Mouse (Mus musculus) gastrocnemius, postnatal 4 days (tissue): ENCODE results near the gene Ndrg4. TPM values are rescaled to one million over a fixed set of nuclear protein-coding genes. Genes with fewer than 3 reads are reported as not detected.

ENCODE experiments used
- DNase-seq, 2 experiments: peaks; one replicate each; pipeline ENCODE4 v3.0.0; 2021 to 2022; ENCODE audit warnings: low spot score in 2 of 2, mixed read lengths in 2 of 2
- microRNA-seq: library from miRNA; unstranded; fragments of <30 nt; microRNA quantifications from one replicate; pipeline ENCODE4 v1.2.0, GENCODE M21; 2021
- total RNA-seq, 2 experiments: library from RNA; stranded (reverse); gene quantifications; 2 replicates each; pipeline ENCODE4 v1.2.3; 2021

Gene Ndrg4
- total RNA-seq, 2 experiments from 2014 or later: 13.8 to 18.5 TPM

DNA sequence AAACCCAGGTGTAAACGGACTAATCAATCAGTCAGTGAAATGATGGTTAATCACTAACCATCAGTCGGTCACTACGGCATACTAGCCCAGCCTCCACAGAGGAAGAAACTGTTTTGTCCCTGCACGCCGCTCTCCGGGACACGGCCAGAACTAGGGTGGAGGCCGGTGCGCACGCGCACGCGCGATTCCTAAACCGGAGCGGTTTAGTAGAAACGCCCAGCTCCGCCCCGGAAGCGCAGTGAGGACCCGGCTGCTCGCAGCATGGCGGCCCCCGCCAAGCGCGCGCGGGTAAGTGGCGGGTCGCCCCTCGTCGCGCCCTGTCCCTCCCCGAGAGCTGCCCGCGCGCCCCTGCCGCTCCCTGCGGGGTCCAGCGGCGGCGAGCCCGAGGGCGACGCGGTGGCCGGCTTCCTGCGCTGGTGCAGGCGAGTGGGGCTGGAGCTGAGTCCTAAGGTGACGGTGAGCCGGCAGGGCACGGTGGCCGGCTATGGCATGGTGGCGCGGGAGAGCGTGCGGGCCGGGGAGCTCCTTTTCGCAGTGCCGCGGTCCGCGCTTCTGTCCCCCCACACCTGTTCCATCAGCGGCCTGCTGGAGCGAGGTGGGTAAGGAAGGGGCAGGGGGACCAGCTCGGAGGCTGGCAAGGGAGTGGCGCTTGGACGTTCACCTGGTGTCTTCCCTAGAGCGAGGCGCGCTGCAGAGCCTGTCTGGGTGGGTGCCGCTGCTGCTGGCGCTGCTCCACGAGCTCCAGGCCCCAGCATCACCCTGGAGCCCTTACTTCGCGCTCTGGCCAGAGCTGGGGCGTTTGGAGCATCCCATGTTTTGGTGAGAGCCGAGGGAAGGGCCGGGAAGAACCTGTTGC is 39.1 kb downstream of the Ndrg4 start, which contains the start of gene Setd6:
TSS of gene Setd6 (plus strand) at position 206 of the 856 bp plus-strand sequence.
- DNase-seq: peak; percentile 61 to 86

DNA sequence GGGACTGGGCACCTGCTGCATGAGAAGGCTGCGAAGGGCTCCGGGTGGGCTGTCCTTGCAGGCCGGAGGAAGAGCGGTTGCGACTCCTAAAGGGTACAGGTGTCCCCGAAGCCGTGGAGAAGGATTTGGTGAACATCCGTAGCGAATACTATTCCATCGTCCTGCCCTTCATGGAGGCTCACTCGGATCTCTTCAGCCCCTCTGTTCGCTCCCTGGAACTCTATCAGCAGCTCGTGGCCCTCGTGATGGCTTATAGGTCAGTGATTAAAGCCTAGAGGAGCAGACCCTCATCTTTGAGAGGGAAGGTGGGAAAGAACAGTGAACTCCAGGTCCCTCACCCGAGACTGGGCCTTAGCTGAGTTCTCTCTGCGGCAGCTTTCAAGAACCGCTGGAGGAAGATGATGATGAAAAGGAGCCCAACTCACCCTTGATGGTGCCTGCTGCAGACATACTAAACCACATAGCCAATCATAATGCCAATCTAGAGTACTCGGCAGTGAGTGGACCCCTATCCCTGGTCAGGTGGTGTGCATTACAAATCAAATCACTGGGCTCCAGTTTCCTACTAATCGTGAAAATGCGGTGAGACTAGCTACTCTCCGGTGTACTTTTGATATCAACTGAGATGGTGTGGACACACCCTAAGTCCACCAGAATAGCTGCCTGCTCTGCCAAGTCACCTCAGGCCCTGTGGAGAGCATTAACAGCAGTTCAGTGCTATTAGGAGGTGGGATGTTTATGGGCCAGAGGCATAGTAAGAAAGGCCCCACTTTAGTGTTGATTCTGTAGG is 40.0 kb downstream of the Ndrg4 start:
- no peak for DNase-seq

DNA sequence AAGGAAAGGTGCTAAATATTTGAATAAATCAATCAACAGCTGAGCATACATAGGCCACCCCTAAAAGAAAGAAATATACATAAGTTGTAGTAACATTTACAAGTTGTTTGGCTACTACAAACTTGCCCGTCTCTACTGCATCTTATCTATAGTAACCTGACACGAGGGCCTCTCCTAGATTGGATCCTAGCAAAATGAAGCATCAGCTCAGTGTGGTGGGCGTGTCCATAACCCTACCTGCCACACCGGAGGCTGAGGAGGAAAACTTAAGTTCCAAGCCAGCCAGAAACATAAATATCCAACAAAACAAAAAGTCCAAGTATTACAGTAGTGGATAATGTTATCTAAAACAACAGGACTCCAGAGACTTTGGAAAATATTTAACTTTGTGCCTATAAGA is 50.8 kb downstream of the Ndrg4 start:
- DNase-seq: no peak

DNA sequence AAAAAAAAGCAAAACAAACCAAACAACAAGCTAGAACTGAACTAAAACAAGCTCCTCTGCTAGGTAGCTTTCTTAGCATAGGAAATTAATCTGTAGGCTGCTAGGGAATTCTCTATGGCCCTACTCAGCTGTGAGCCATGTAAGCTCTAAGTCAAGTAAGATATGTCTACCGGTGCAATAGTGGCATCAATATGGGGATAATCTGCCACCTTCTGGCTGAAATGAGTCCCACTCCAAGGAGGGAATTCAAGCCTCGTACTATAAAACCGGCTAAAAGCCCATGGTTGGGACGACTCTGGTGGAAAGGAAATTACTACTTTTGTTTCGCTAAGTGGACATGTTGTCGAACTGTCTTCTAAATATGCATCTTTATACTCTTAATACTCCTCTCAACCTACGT is 61.8 kb downstream of the Ndrg4 start:
- no peak for DNase-seq

DNA sequence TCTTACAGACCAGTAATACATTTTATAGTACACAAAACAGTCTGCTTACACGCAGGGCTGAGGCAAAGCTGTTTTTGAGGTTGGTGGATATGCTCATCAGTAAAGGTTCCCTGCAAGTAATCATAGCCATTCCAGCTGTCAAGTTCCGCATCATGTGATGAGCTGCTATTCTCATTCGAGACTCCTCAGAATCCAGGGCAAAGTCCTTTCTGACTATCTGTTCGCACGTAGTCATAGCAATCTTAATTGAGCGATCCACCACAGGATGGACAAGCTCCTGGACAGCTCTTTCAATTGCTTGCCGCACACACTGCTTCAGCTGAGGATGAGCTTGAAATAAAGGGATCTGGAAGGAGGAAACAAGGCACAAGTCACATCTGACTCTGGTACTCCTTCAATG is 65.0 kb downstream of the Ndrg4 start:
- no peak for DNase-seq

DNA sequence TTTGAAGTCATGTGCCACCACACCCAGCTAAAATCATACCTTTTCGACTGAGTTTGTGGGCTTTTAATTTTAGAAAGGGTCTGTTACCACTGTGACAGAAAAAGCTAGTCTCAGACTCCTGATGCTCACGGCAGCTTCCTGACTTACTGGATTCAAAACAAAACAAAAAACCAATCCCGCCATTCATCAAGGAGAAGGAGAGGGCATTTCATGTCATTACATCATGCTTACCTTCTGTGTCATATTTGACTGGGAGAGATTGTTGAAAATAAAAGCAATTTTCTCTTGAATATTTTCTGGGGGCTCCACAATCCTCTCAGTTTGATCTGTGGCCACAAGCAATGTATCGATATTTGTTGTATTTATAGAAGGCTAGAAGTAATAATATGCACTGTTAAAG is 71.2 kb downstream of the Ndrg4 start:
- no peak for DNase-seq

DNA sequence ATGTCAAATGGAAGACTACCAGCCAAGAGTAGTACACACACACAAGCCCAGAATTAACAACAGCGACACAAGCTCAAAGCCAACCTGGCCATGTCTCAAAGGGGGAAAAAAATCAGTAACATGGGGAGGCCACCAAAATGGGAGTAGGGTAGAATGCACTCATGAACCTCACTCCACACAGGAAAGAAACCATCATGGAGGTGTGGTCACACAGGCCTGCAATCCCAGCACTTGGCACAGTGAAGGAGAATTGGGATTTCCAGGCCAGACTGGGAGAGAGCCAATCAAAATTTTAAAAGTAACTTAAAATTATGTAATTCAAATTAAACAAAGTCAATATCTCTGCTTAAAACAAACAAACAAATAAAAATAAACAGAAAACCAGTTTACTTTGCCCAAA is 75.1 kb downstream of the Ndrg4 start:
- no peak for DNase-seq

DNA sequence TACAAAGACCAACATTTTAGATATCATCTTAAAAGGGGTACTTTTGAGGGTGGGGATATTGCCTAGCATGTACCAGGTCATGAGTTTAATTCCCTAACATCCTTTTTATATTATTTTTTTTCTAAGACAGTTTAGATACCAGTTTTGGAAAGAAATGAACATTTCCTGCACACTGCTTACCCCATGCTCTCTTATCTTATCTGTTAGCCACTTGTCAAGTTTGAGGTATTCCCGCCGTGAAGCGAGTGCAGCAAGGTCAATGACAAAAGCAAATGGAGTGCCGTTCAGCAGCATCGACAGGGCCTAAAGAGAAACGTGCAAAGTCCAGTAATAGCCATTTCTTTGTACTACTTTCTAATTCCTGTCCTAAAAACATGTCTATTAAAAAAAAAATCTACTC is 83.5 kb downstream of the Ndrg4 start:
- no peak for DNase-seq

DNA sequence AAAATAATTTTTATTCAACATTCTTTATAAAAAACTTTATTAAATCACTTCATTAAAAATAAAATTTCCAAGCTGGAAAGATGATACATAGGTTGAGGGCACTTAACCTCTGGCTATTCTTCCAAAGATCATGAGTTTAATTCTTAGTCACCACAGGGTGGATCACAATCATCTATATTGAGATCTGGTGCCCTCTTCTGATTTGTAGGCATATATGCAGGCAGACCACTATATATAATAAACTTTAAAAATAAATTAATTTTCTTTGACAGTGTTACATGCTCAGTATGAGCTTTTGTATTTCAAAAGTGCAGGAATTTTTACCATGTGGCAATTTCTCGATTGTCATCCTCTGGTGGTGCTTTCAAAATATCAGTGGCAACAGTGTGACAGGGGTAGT is 87.4 kb downstream of the Ndrg4 start:
- no peak for DNase-seq

Small RNAs within 50 kb of the gene (microRNA-seq; reads per million reads assigned to microRNA genes)
- not detected for gene Mir7073

Other genes with a start within 250 kb of the Ndrg4 start
- gene Cfap20, start 242.1 kb upstream of the Ndrg4 start, total RNA-seq: 10 to 100 TPM; 31.5 to 38.3 TPM
- 10 to 100 TPM; 51.4 to 52.8 TPM for gene Csnk2a2, start 186.9 kb upstream of the Ndrg4 start, total RNA-seq
- gene Ccdc113, start 142.9 kb upstream of the Ndrg4 start, total RNA-seq: under 1 TPM in 1 of 2 experiments, not detected in 1; 0.41 TPM
- gene Prss54, start 100.6 kb upstream of the Ndrg4 start, total RNA-seq: not detected
- gene Gins3, start 43.5 kb upstream of the Ndrg4 start, total RNA-seq: 1 to 10 TPM; 2.7 to 3.3 TPM
- gene Setd6, start 38.9 kb downstream of the Ndrg4 start, total RNA-seq: 1 to 10 TPM; 8.1 to 8.3 TPM
- gene Cnot1, start 130.5 kb downstream of the Ndrg4 start, total RNA-seq: 100 to 1,000 TPM; 113 to 122 TPM
- gene Sap18b, start 148.4 kb downstream of the Ndrg4 start, total RNA-seq: 100 to 1,000 TPM; 110 to 115 TPM
- 1 to 10 TPM; 9.5 to 10.0 TPM for gene Slc38a7, start 176.6 kb downstream of the Ndrg4 start, total RNA-seq
- 100 to 1,000 TPM; 230 to 251 TPM for gene Got2, start 211.6 kb downstream of the Ndrg4 start, total RNA-seq